Mouse (Mus musculus) MEL (cell line): ENCODE results near the gene Rnf169. TPM values are rescaled to one million over a fixed set of nuclear protein-coding genes. Genes with fewer than 3 reads are reported as not detected.

Experiments
- DNase-seq: peaks from one replicate; pipeline ENCODE4 v3.0.0; 2011; ENCODE audit warnings: low read depth, low spot score
- H3K27ac ChIP-seq: 2 replicates; pipeline ENCODE4 v1.5.1; 2012; ENCODE audit warnings: low read depth, mild to moderate bottlenecking, control low read depth, low read length, moderate library complexity; ENCODE audit not compliant: control insufficient read depth
- H3K27me3 ChIP-seq, 2 experiments: fragments of 150-350 bp in 1 of 2; sonication (generic) in 1 of 2; 2 replicates each; pipeline ENCODE4 v1.6.1; 2012; ENCODE audit warnings: low read length in 2 of 2, mild to moderate bottlenecking in 2 of 2, improper control_type of control experiment in 1 of 2, moderate library complexity in 1 of 2; ENCODE audit not compliant: insufficient read depth in 2 of 2, control insufficient read depth in 1 of 2
- H3K36me3 ChIP-seq, 2 experiments: 2 replicates each; pipeline ENCODE4 v1.6.1; 2012 to 2014; ENCODE audit warnings: low read length in 2 of 2, improper control_type of control experiment in 1 of 2, inconsistent platforms in 1 of 2, mild to moderate bottlenecking in 1 of 2; ENCODE audit not compliant: insufficient read depth in 2 of 2, control insufficient read depth in 1 of 2
- H3K4me1 ChIP-seq, 2 experiments: fragments of 150-350 bp in 1 of 2; sonication (generic) in 1 of 2; 2 replicates each; pipeline ENCODE4 v1.6.1; 2012; ENCODE audit warnings: low read length in 2 of 2, improper control_type of control experiment in 1 of 2, mild to moderate bottlenecking in 1 of 2; ENCODE audit not compliant: insufficient read depth in 2 of 2, control insufficient read depth in 1 of 2
- H3K4me3 ChIP-seq, 2 experiments: fragments of 150-350 bp in 1 of 2; sonication (generic) in 1 of 2; 2 replicates each; pipeline ENCODE4 v1.5.1; 2012; ENCODE audit warnings: low read depth in 2 of 2, low read length in 2 of 2, mild to moderate bottlenecking in 2 of 2, moderate library complexity in 2 of 2, control low read depth in 1 of 2, improper control_type of control experiment in 1 of 2; ENCODE audit not compliant: control insufficient read depth in 1 of 2, insufficient read depth in 1 of 2
- H3K79me2 ChIP-seq: 2 replicates; pipeline ENCODE4 v1.6.1; 2012; ENCODE audit warnings: mild to moderate bottlenecking, low read length, moderate library complexity; ENCODE audit not compliant: control insufficient read depth, poor library complexity, insufficient read depth
- H3K9ac ChIP-seq: 2 replicates; pipeline ENCODE4 v1.6.1; 2012; ENCODE audit warnings: low read depth, mild to moderate bottlenecking, control low read depth, low read length, moderate library complexity; ENCODE audit not compliant: control insufficient read depth, poor library complexity, severe bottlenecking
- H3K9me3 ChIP-seq: fragments of 150-350 bp; sonication (generic); replicated peaks from 2 replicates; pipeline ENCODE4 v1.6.1; 2012; ENCODE audit warnings: mild to moderate bottlenecking, low read length, improper control_type of control experiment, moderate library complexity; ENCODE audit not compliant: insufficient read depth
- ETS1 ChIP-seq: IDR thresholded peaks from 2 replicates; pipeline ENCODE4 v1.6.1; 2012; ENCODE audit warnings: low read depth, mild to moderate bottlenecking, inconsistent platforms, low read length, improper control_type of control experiment, moderate library complexity
- GABPA ChIP-seq: IDR thresholded peaks from 2 replicates; pipeline ENCODE4 v1.6.1; 2012; ENCODE audit warnings: low read depth, mild to moderate bottlenecking, inconsistent platforms, low read length, improper control_type of control experiment, moderate library complexity
- KAT2A ChIP-seq: conservative IDR thresholded peaks from 2 replicates; pipeline ENCODE4 v1.6.1; 2012; ENCODE audit warnings: low read depth, low read length, improper control_type of control experiment, inconsistent platforms
- MAX ChIP-seq: IDR thresholded peaks from 2 replicates; pipeline ENCODE4 v1.6.1; 2011; ENCODE audit warnings: low read length, improper control_type of control experiment
- MAZ ChIP-seq: IDR thresholded peaks from 2 replicates; pipeline ENCODE4 v1.6.1; 2012; ENCODE audit warnings: low read depth, mild to moderate bottlenecking, inconsistent platforms, low read length, improper control_type of control experiment
- MYB ChIP-seq: IDR thresholded peaks from 2 replicates; pipeline ENCODE4 v1.6.1; 2011; ENCODE audit warnings: mild to moderate bottlenecking, low read depth, low read length, improper control_type of control experiment
- MYC ChIP-seq: IDR thresholded peaks from 2 replicates; pipeline ENCODE4 v1.6.1; 2011; ENCODE audit warnings: low read depth, mild to moderate bottlenecking, low read length, improper control_type of control experiment, moderate library complexity
- NELFE ChIP-seq: IDR thresholded peaks from 2 replicates; pipeline ENCODE4 v1.6.1; 2011; ENCODE audit warnings: low read depth, low read length, improper control_type of control experiment
- RCOR1 ChIP-seq: IDR thresholded peaks from 2 replicates; pipeline ENCODE4 v1.6.1; 2012; ENCODE audit warnings: low read depth, mild to moderate bottlenecking, inconsistent platforms, low read length, improper control_type of control experiment
- TAL1 ChIP-seq: IDR thresholded peaks from 2 replicates; pipeline ENCODE4 v1.6.1; 2012; ENCODE audit warnings: mild to moderate bottlenecking, inconsistent platforms, low read length, moderate library complexity, mixed read lengths
- TBP ChIP-seq: IDR thresholded peaks from 2 replicates; pipeline ENCODE4 v1.8.0; 2011; ENCODE audit warnings: low read depth, low read length, improper control_type of control experiment
- UBTF ChIP-seq: IDR thresholded peaks from 2 replicates; pipeline ENCODE4 v1.6.1; 2012; ENCODE audit warnings: low read depth, mild to moderate bottlenecking, inconsistent platforms, low read length, improper control_type of control experiment, moderate library complexity, borderline replicate concordance; ENCODE audit not compliant: insufficient read depth
- USF1 ChIP-seq: IDR thresholded peaks from 2 replicates; pipeline ENCODE4 v1.6.1; 2014; ENCODE audit warnings: low read depth, mild to moderate bottlenecking, inconsistent platforms, low read length, improper control_type of control experiment, moderate library complexity
- ZNF384 ChIP-seq: IDR thresholded peaks from 2 replicates; pipeline ENCODE4 v1.6.1; 2012; ENCODE audit warnings: low read depth, mild to moderate bottlenecking, inconsistent platforms, low read length, improper control_type of control experiment
- polyA plus RNA-seq, 2 experiments: library from polyadenylated mRNA; stranded (reverse) in 1 of 2; unstranded in 1 of 2; fragments of >175 nt in 1 of 2; fragments of >200 nt in 1 of 2; gene quantifications; 2 replicates each; pipeline versions ENCODE4 v1.2.1 to v1.2.4; 2012; ENCODE audit warnings: low replicate concordance in 2 of 2, low read depth in 1 of 2; ENCODE audit not compliant: insufficient read length in 2 of 2, insufficient read depth in 1 of 2, missing spikeins in 1 of 2
- total RNA-seq: library from RNA; depleted of rRNA; stranded (reverse); fragments of 300-350 nt; gene quantifications from 2 replicates; pipeline ENCODE4 v1.2.3, GENCODE M21; 2012

Gene Rnf169
- total and polyA plus RNA-seq, 3 experiments, result 6.2 to 7.2 TPM; not detected in 1

DNA sequence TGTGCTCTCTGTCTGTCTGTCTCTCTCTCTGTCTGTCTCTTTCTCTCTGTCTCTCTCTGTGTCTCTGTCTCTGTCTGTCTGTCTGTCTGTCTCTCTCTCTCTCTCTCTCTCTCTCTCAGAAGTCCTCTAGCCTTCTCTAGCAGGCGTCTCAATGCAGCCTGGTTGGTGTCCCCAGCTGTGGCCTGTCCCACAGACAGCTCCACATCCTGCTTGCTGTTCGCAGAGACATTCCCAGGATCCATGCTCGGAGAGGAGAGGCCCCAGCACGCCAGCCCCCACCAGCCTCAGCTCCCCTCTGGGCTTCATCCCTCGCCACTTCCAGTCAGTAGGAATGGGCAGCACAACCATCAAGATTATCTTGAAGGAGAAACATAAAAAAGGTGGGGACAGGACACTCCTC lies 47.1 kb upstream of the Rnf169 start:
- Histone ChIP-seq H3K79me2 (no peaks in the 10 kb centered on the region), H3K36me3 (no peaks in the 10 kb centered on the region), H3K4me1 (no peaks in the 10 kb centered on the region), H3K27me3 (peaks cover 0 to 12% of the 10 kb centered on the region in 2 experiments; a peak in 2 of 4 replicates), H3K27ac (no peak overlapping the region), H3K9ac (no peak overlapping the region), H3K4me3 (no peak overlapping the region), H3K9me3 (no peaks in the 10 kb centered on the region)
- TF ChIP-seq UBTF, result no peak
- no peak for TF ChIP-seq RCOR1
- TF ChIP-seq ZNF384, result no peak
- no peak for TF ChIP-seq NELFE
- TF ChIP-seq GABPA, result no peak
- no peak for TF ChIP-seq MAZ
- TF ChIP-seq ETS1, result no peak
- TF ChIP-seq TAL1, result no peak
- TF ChIP-seq TBP, result no peak
- TF ChIP-seq USF1, result no peak
- no peak for TF ChIP-seq MAX
- no peak for TF ChIP-seq MYC
- DNase-seq, result no peak

DNA sequence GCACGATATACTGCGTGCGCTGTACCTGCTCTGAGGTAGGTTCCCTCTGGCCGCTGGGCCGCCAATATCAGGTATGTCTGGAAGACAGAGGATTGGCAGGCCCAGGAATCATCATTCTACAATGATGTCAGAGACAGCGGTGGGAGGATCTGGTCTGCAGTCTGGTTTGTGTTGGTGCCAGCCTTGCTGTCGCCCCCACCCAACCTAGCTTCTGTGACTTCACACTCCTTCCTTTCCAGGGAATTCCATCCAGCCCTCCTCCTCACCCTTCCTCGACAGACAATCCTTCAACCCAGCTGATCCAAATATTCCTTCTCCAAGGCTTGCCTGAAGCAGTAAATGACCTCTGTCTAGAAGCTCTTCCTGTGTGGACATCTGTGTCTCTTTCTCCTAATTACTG lies 36.8 kb upstream of the Rnf169 start:
- no peaks in the 10 kb centered on the region for H3K79me2 ChIP-seq
- no peak overlapping the region for H3K4me3 ChIP-seq
- DNase-seq, result no peak
- H3K9ac ChIP-seq, result no peak overlapping the region
- no peak overlapping the region for H3K27ac ChIP-seq
- peaks cover 8 to 26% of the 10 kb centered on the region in 2 experiments for H3K27me3 ChIP-seq
- no peaks in the 10 kb centered on the region for H3K36me3 ChIP-seq
- H3K4me1 ChIP-seq, result no peaks in the 10 kb centered on the region
- no peaks in the 10 kb centered on the region for H3K9me3 ChIP-seq
- TF ChIP-seq MAX (no peak), TAL1 (no peak), KAT2A (no peak), NELFE (no peak), MYB (no peak), GABPA (no peak), MYC (no peak)

DNA sequence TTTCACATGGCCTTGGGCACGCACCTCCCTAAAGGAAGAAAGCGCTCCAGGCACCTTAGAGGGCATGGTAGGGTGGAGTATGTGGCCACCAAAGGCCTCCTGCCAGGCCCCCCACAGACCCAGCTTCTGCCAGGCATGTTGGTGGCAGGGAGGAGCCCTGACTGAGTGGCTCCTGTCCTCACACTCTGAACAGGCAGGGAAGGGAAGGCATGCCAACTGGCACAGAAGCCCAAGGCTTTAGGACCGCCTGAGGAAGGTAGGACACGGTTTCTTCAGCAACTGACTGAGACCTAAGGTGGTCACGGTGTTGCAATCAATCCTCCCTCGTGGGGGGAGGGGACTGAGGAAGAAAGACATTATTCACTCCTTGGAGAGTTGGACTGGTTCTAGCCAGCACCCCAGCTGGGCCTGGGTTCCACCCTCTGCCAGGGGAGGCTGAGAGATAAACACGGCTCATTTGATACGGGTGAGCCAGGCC lies 33.9 kb upstream of the Rnf169 start:
- no peak for DNase-seq
- no peak for TF ChIP-seq TAL1
- no peaks in the 10 kb centered on the region for H3K79me2 ChIP-seq
- no peak overlapping the region for H3K4me3 ChIP-seq
- peaks cover 0 to 5% of the 10 kb centered on the region in 2 experiments; a peak in 2 of 4 replicates for H3K4me1 ChIP-seq
- no peaks in the 10 kb centered on the region for H3K36me3 ChIP-seq
- no peak overlapping the region for H3K9ac ChIP-seq
- peaks cover 8 to 19% of the 10 kb centered on the region in 2 experiments for H3K27me3 ChIP-seq
- no peaks in the 10 kb centered on the region for H3K9me3 ChIP-seq
- H3K27ac ChIP-seq, result no peak overlapping the region
